In genomic region chr6:83690277-83690676, GRCm38 (mm10) we compare ENCODE assay signal across 10 mouse cellular contexts. TPM values are rescaled to one million over a fixed set of nuclear protein-coding genes. Genes with fewer than 3 reads are reported as not detected.
DNase-seq lines count a peak whose midpoint lies in the region; ATAC-seq and TF ChIP-seq lines count a peak whose summit lies in the region.
"Had no signal": no experiment of that assay in that cellular context is flagged by ENCODE, and none has a peak within 500 bp of the region (broad histone marks: within the 10 kb centered on the region; RNA-seq: fewer than 3 reads in every experiment).

No protein-coding gene starts in this region.

- no peak overlapping the region for H3K27ac ChIP-seq in cerebellum, adult 2 months (ENCODE audit: insufficient read depth, low read length)
- no peak overlapping the region for H3K27ac ChIP-seq in hindbrain, postnatal 0 days
- H3K27ac ChIP-seq: neural tube, embryonic 13.5 days had no signal

- H3K9ac ChIP-seq in hindbrain, postnatal 0 days (replicated peaks; ENCODE audit: low read length): no peak overlapping the region
- H3K9ac ChIP-seq: neural tube, embryonic 13.5 days had no signal

- H3K4me1 ChIP-seq in cerebellum, adult 2 months (ENCODE audit: control insufficient read depth, insufficient read depth, low read length): no peaks in the 10 kb centered on the region
- no peaks in the 10 kb centered on the region for H3K4me1 ChIP-seq in hindbrain, postnatal 0 days (ENCODE audit: insufficient read depth, low read length)
- H3K4me1 ChIP-seq: neural tube, embryonic 13.5 days had no signal

- no peaks in the 10 kb centered on the region for H3K9me3 ChIP-seq in hindbrain, postnatal 0 days (ENCODE audit: low read length)
- H3K9me3 ChIP-seq: neural tube, embryonic 13.5 days had no signal

- no peaks in the 10 kb centered on the region; the same call in 1 of the 2 replicates for H3K27me3 ChIP-seq in cerebellum, adult 2 months (ENCODE audit: control insufficient read depth, insufficient read depth, low read length)
- H3K27me3 ChIP-seq in hindbrain, postnatal 0 days (ENCODE audit: insufficient read depth, low read length): peaks cover 56% of the 10 kb centered on the region

- no peak for TF ChIP-seq POLR2A in cerebellum, adult 2 months (IDR thresholded peaks at IDR 0.05; ENCODE audit: borderline replicate concordance, insufficient read depth, low read length)

- ATAC-seq in hindbrain, postnatal 0 days: no peak
- ATAC-seq in megakaryocyte progenitor cell, adult 5-6 weeks (replicated peaks; ENCODE audit: poor library complexity): peak; percentile 69

- peak; percentile 65; the same call in 1 of the 2 replicates for TF ChIP-seq CTCF in cerebellum, adult 2 months (IDR thresholded peaks at IDR 0.05; ENCODE audit: borderline replicate concordance, insufficient read depth, low read depth, low read length)
- TF ChIP-seq CTCF in hindbrain, postnatal 0 days (IDR thresholded peaks at IDR 0.05; ENCODE audit: low read depth): peak; percentile 81

- DNase-seq in cerebellum, adult 2 months: peak in 1 of 2 experiments; percentile 32
- no peak for DNase-seq in cerebellum, adult 8-10 months
- DNase-seq in left cerebral cortex, postnatal 4 days: peak; percentile 44
- DNase-seq in left cerebral cortex, postnatal 25 days (ENCODE audit: low spot score in 2 of 2): no peak
- peak; percentile 34 for DNase-seq in adrenal gland, postnatal 25 days
- DNase-seq in hindbrain, postnatal 0 days (ENCODE audit: low spot score): peak; percentile 77
- DNase-seq in Muller cell, postnatal 12 days (ENCODE audit: inconsistent ontology term): no peak

- no peaks in the 10 kb centered on the region for H3K36me3 ChIP-seq in hindbrain, postnatal 0 days (ENCODE audit: insufficient read depth, low read length)
- H3K36me3 ChIP-seq: neural tube, embryonic 13.5 days had no signal

- H3K4me3 ChIP-seq in cerebellum, adult 2 months (replicated peaks; ENCODE audit: insufficient read depth, low read depth, low read length): no peak overlapping the region
- H3K4me3 ChIP-seq in hindbrain, postnatal 0 days (ENCODE audit: low read length): no peak overlapping the region
- H3K4me3 ChIP-seq: neural tube, embryonic 13.5 days had no signal

- intact Hi-C loops in left cerebral cortex, postnatal 4 days (cut with DNase I): no loop called here
- intact Hi-C loops in left cerebral cortex, postnatal 25 days (cut with DNase I): loop anchor here (5.0 kb wide), 1 partner anchor 37 kb away; no protein-coding TSS in a partner anchor

- H3K4me2 ChIP-seq in hindbrain, postnatal 0 days (ENCODE audit: low read depth, low read length): no peak overlapping the region
- H3K4me2 ChIP-seq: neural tube, embryonic 13.5 days had no signal

- 22% methylated on average over 4 of the region's 5 CpGs for WGBS in cerebellum, adult 2 months
- 34% methylated on average over 4 of the region's 5 CpGs for WGBS in hindbrain, postnatal 0 days

RNA-seq across cellular contexts. Expression of gene Cd207, which starts 12.6 kb away (rescaled TPM):
- polyA plus RNA-seq in cerebellum, adult 2 months (2012; rRNA removed): not detected in 2 replicates
- total RNA-seq in left cerebral cortex, postnatal 4 days (2021): not detected
- total RNA-seq in left cerebral cortex, postnatal 25 days (2021): not detected
- not detected in 2 replicates for total RNA-seq in adrenal gland, postnatal 25 days (2021)
- not detected in 2 replicates for total RNA-seq in hindbrain, postnatal 0 days (2014; rRNA removed)
- polyA plus RNA-seq in hindbrain, postnatal 0 days (2015; fragmentation: Nextera tagmentation; extraction: Ambion mirVana): not detected in 2 replicates
- not detected in 2 replicates for total RNA-seq in megakaryocyte progenitor cell, adult 5-6 weeks (2015)
- not detected in 2 replicates for total RNA-seq in megakaryocyte progenitor cell, adult 5-6 weeks (2017)
- total RNA-seq: hematopoietic stem cell, adult 5-6 weeks had no signal
- polyA plus RNA-seq: neural tube, embryonic 13.5 days had no signal

RNA-seq across cellular contexts. Expression of gene Vax2, which starts 20.8 kb away (rescaled TPM):
- not detected in 2 replicates for polyA plus RNA-seq in cerebellum, adult 2 months (2012; rRNA removed)
- not detected for total RNA-seq in left cerebral cortex, postnatal 4 days (2021)
- total RNA-seq in left cerebral cortex, postnatal 25 days (2021): not detected
- total RNA-seq in adrenal gland, postnatal 25 days (2021): not detected in 2 replicates
- total RNA-seq in hindbrain, postnatal 0 days (2014; rRNA removed): not detected in 2 replicates
- not detected in 2 replicates for polyA plus RNA-seq in hindbrain, postnatal 0 days (2015; fragmentation: Nextera tagmentation; extraction: Ambion mirVana)
- not detected in 2 replicates for total RNA-seq in megakaryocyte progenitor cell, adult 5-6 weeks (2015)
- not detected in 2 replicates for total RNA-seq in megakaryocyte progenitor cell, adult 5-6 weeks (2017)
- total RNA-seq: hematopoietic stem cell, adult 5-6 weeks had no signal

RNA-seq across cellular contexts. Expression of gene Clec4f, which starts 34.3 kb away (rescaled TPM):
- polyA plus RNA-seq in cerebellum, adult 2 months (2012; rRNA removed): not detected in 2 replicates
- under 1 TPM in 1 of 2 experiments, not detected in 1; 0.14 TPM for total RNA-seq in left cerebral cortex, postnatal 4 days (2021)
- total RNA-seq in left cerebral cortex, postnatal 25 days (2021): not detected
- not detected in 2 replicates for total RNA-seq in adrenal gland, postnatal 25 days (2021)
- 0.05 and 0.11 TPM in 2 replicates for total RNA-seq in hindbrain, postnatal 0 days (2014; rRNA removed)
- polyA plus RNA-seq in hindbrain, postnatal 0 days (2015; fragmentation: Nextera tagmentation; extraction: Ambion mirVana): 0.09 TPM in 1 of 2 replicates, not detected in the other
- total RNA-seq in megakaryocyte progenitor cell, adult 5-6 weeks (2015): not detected in 2 replicates
- not detected in 2 replicates for total RNA-seq in megakaryocyte progenitor cell, adult 5-6 weeks (2017)
- total RNA-seq: hematopoietic stem cell, adult 5-6 weeks had no signal
- polyA plus RNA-seq: neural tube, embryonic 13.5 days had no signal

RNA-seq across cellular contexts. Expression of gene Atp6v1b1, which starts 52.5 kb away (rescaled TPM):
- 0.05 TPM in 1 of 2 replicates, not detected in the other for polyA plus RNA-seq in cerebellum, adult 2 months (2012; rRNA removed)
- total RNA-seq in left cerebral cortex, postnatal 4 days (2021): 1 to 10 TPM in 1 of 2 experiments, under 1 TPM in 1; 0.68 to 1.0 TPM
- total RNA-seq in left cerebral cortex, postnatal 25 days (2021): not detected
- total RNA-seq in adrenal gland, postnatal 25 days (2021): not detected in 2 replicates
- not detected in 2 replicates for total RNA-seq in hindbrain, postnatal 0 days (2014; rRNA removed)
- polyA plus RNA-seq in hindbrain, postnatal 0 days (2015; fragmentation: Nextera tagmentation; extraction: Ambion mirVana): not detected in 2 replicates
- total RNA-seq in megakaryocyte progenitor cell, adult 5-6 weeks (2015): not detected in 2 replicates
- total RNA-seq in megakaryocyte progenitor cell, adult 5-6 weeks (2017): not detected in 2 replicates
- total RNA-seq: hematopoietic stem cell, adult 5-6 weeks had no signal
- polyA plus RNA-seq: neural tube, embryonic 13.5 days had no signal

Comparison
In these comparisons a context has a peak if more than half of its experiments do, and no peak if none do; other contexts are left out.
1. DNase-seq: peak in left cerebral cortex, postnatal 4 days (single experiment), adrenal gland, postnatal 25 days (single experiment) and hindbrain, postnatal 0 days (single experiment); none in cerebellum, adult 8-10 months (single experiment), left cerebral cortex, postnatal 25 days (0 of 2) and Muller cell, postnatal 12 days (single experiment).